Mouse (Mus musculus): ENCODE measurements around the gene Rmdn2.

DNA sequence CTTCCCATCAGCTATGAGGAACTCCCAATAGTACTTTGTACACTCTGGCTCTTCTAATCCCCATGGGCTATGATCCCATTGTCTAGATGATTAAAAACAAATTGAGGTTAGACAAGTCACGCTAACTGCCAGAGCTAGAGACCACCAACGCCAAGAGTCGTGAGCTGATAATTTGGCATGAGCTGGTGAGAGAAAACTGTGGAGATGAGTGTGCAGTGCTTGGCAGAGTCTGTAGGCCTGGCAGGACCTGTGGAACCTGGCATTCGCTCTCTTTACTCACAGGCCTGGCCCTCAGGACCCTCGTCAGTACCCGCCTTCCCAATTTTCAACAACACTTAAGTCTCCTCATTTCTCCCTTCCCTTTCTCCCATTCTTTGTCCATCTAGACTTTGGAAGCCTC, 83.9 kb downstream of the Rmdn2 start:
- no peak for TF ChIP-seq CTCF (IDR thresholded peaks at IDR 0.05; ENCODE audit: borderline replicate concordance, insufficient read depth, low read depth, low read length)
- no peak for TF ChIP-seq POLR2A (IDR thresholded peaks at IDR 0.05; ENCODE audit: borderline replicate concordance, insufficient read depth, low read length)

Data from cerebellum, adult 2 months (tissue).